Mouse (Mus musculus): ENCODE data around the gene Dnajb9. TPM values are rescaled to one million over a fixed set of nuclear protein-coding genes. Genes with fewer than 3 reads are reported as not detected.

The Dnajb9 gene
- polyA plus RNA-seq, 1 experiment = 14.3 TPM

GRCm38 (mm10) chr12:44197873-44198525 lies 12.1 kb downstream of the Dnajb9 start:
- DNase-seq (ENCODE audit: low read depth) = no peak
- TF ChIP-seq CTCF (IDR thresholded peaks at IDR 0.05; ENCODE audit: borderline replicate concordance, extremely low read depth, insufficient read depth, insufficient read length) (no peak), POLR2A (IDR thresholded peaks at IDR 0.05; ENCODE audit: borderline replicate concordance, extremely low read depth, insufficient read depth, insufficient read length, poor library complexity, severe bottlenecking) (no peak)

DNA sequence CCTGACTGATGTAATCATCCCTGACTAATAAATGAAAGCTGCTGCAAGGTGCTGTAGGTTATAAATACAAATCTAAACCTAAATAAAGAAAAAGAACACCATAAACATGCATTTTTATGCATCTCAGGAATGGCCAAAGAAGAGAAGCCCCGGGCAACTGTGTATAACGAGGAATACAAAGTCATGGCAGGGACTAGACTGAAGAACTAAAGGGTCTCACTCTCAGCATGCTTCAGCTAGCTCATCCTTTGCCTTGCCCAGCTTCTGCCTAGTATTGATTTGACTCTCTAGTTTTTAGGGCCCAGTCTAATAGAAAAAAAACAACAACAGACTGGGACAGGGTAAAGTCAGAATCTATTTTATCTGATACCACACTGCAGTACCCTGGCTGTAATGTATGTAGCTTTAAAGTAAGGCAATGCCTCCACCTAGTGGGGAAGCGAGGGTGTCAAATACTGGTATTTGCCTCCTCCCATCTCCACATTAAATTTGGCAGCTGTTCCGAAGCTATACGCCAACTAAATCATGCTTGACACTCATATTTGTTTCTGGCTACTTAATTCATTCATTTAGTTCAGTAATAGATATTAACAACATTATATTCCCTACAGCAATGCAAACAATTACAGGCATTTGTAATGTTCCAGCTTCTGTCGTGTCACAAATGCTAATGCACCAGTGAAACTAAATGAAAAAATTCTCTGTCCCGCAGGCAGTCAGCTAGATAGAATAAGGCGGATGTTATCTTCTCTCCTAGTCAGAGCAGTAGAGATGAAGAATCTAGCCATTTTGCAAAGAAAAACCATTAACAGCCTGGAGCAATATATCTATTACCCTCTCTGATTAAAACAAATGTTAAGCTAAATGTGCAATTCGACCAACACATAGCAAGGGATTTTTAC lies 28.8 kb downstream of the Dnajb9 start:
- TF ChIP-seq POLR2A (IDR thresholded peaks at IDR 0.05; ENCODE audit: borderline replicate concordance, extremely low read depth, insufficient read depth, insufficient read length, poor library complexity, severe bottlenecking) = no peak
- peak; percentile 77; the same call in 1 of the 2 replicates for TF ChIP-seq CTCF (IDR thresholded peaks at IDR 0.05; ENCODE audit: borderline replicate concordance, extremely low read depth, insufficient read depth, insufficient read length)
- DNase-seq (ENCODE audit: low read depth) = peak; percentile 91

DNA sequence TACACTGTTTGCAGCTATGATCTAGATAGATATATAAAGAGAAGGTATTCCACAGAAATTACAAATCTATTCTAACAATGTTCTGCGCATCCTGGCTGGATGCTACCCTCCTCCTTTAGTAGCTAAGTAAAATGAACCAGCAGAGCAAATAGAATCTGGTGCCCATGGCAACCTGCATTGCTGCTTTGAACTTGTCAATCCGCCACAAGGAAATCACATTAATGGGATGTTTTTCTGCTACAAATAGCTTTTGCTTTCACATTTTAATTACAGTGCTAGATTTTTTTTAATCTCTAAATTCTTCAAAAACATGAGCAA lies 33.1 kb downstream of the Dnajb9 start:
- no peak for TF ChIP-seq POLR2A (IDR thresholded peaks at IDR 0.05; ENCODE audit: borderline replicate concordance, extremely low read depth, insufficient read depth, insufficient read length, poor library complexity, severe bottlenecking)
- no peak for TF ChIP-seq CTCF (IDR thresholded peaks at IDR 0.05; ENCODE audit: borderline replicate concordance, extremely low read depth, insufficient read depth, insufficient read length)
- DNase-seq (ENCODE audit: low read depth) = peak; percentile 84

- DNase-seq (ENCODE audit: low read depth) = peak; percentile 58
- TF ChIP-seq CTCF (IDR thresholded peaks at IDR 0.05; ENCODE audit: borderline replicate concordance, extremely low read depth, insufficient read depth, insufficient read length) (no peak), POLR2A (IDR thresholded peaks at IDR 0.05; ENCODE audit: borderline replicate concordance, extremely low read depth, insufficient read depth, insufficient read length, poor library complexity, severe bottlenecking) (no peak)
Observed at GRCm38 (mm10) chr12:44176331-44177037, 33.6 kb downstream of the Dnajb9 start.

DNA sequence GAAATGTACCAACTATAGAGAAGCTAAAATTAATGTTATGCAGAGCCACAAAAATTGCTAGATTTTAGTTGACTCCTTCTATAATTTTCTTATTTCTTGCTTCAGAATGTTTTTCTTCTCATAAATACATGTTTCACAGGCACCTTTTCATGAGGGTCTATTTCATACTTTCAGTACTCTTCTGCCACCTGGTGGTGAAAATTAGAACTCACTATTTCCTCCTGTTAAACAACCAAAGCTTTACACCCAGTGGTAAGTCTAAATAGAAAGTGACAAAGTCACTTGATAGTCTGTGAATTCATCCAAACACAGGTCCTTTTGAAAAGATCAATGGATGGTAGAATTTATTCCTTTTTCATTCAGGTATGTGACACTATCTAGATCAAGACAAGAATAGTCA lies 43.2 kb downstream of the Dnajb9 start:
- peak; percentile 90 for DNase-seq (ENCODE audit: low read depth)
- TF ChIP-seq POLR2A (IDR thresholded peaks at IDR 0.05; ENCODE audit: borderline replicate concordance, extremely low read depth, insufficient read depth, insufficient read length, poor library complexity, severe bottlenecking) (no peak), CTCF (IDR thresholded peaks at IDR 0.05; ENCODE audit: borderline replicate concordance, extremely low read depth, insufficient read depth, insufficient read length) (peak; percentile 33; the same call in 1 of the 2 replicates)

DNA sequence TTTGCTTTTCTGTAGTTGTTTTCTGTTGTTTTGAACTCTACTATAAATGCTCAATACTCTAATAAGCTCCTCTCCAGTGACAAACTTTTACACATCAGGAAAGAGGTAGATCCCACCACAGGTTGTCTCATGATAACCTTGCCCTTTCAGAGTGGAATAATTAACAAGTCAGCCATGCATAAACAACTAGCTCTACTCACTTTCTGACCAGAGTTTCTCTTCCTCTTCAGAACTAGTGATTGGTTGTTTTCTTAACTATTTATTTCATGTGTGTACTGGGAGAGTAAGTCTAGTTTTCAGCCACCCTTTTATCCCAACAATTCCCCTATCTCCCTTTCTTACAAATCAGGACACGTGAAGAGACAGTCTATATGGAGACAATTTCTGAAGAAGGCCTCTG lies 50.8 kb downstream of the Dnajb9 start:
- DNase-seq (ENCODE audit: low read depth) = no peak
- TF ChIP-seq CTCF (IDR thresholded peaks at IDR 0.05; ENCODE audit: borderline replicate concordance, extremely low read depth, insufficient read depth, insufficient read length) (no peak), POLR2A (IDR thresholded peaks at IDR 0.05; ENCODE audit: borderline replicate concordance, extremely low read depth, insufficient read depth, insufficient read length, poor library complexity, severe bottlenecking) (no peak)

Other genes starting within 250 kb of the Dnajb9 start
- gene Pnpla8, start 11.0 kb upstream of the Dnajb9 start, polyA plus RNA-seq (2012; rRNA removed) = 54.4 and 60.5 TPM in 2 replicates
- 61.2 and 89.1 TPM in 2 replicates for gene Nrcam, start 118.6 kb upstream of the Dnajb9 start, polyA plus RNA-seq (2012; rRNA removed)